Mouse (Mus musculus): ENCODE results near the gene Mybphl. TPM values are rescaled to one million over a fixed set of nuclear protein-coding genes. Genes with fewer than 3 reads are reported as not detected.

Gene Mybphl
- 0.06 TPM in 1 of 2 replicates, not detected in the other for polyA plus RNA-seq (2012; rRNA removed)

GRCm38 (mm10) chr3:108364270-108364995 lies at the start of gene Mybphl:
Gene Mybphl, plus strand, starts transcription at chr3:108364911.
- H3K27me3 ChIP-seq (replicated peaks; ENCODE audit: control insufficient read depth, insufficient read depth, low read length), result no peaks in the 10 kb centered on the region
- TF ChIP-seq CTCF (conservative IDR thresholded peaks at IDR 0.05; ENCODE audit: insufficient read depth, insufficient read length, low read depth, low read length), result no peak
- TF ChIP-seq POLR2A (IDR thresholded peaks at IDR 0.05; ENCODE audit: low read depth, low read length), result no peak
- no peaks in the 10 kb centered on the region for H3K36me3 ChIP-seq (ENCODE audit: control insufficient read depth, insufficient read depth, low read length)
- WGBS, result 57% methylated on average over 9 of the region's 9 CpGs
- no peak for DNase-seq
- H3K4me1 ChIP-seq (ENCODE audit: control insufficient read depth, insufficient read depth, low read length), result no peaks in the 10 kb centered on the region
- H3K4me3 ChIP-seq (ENCODE audit: insufficient read depth, low read depth, low read length), result no peak within 1 kb of the TSS
- no peak within 1 kb of the TSS for H3K27ac ChIP-seq (ENCODE audit: insufficient read depth, low read depth, low read length)

DNA sequence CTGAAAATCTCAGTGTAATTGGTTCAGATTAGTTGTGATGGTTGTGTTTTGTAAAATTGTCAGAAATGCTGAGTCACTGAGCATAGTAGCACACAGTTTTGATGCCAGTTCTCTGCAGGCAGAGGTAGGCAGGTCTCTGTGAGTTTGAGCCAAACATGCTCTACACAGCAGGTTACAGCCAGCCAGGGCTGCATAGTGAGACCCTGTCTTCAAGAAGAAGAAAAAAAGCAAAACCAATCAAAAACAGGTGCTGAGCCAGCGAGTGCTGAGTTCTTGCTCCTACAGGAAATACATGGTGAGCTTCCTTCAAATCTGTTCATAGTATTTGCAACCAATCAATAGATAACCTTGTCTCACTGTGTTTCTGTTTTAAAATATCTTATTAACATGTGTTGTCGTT lies 46.2 kb upstream of the Mybphl start:
- no peak for TF ChIP-seq CTCF (conservative IDR thresholded peaks at IDR 0.05; ENCODE audit: insufficient read depth, insufficient read length, low read depth, low read length)
- no peak for TF ChIP-seq POLR2A (IDR thresholded peaks at IDR 0.05; ENCODE audit: low read depth, low read length)
- H3K4me1 ChIP-seq (ENCODE audit: control insufficient read depth, insufficient read depth, low read length), result no peaks in the 10 kb centered on the region; the same call in 1 of the 2 replicates
- no peak overlapping the region for H3K4me3 ChIP-seq (ENCODE audit: insufficient read depth, low read depth, low read length)
- no peak overlapping the region for H3K27ac ChIP-seq (ENCODE audit: insufficient read depth, low read depth, low read length)
- DNase-seq, result no peak
- no peaks in the 10 kb centered on the region for H3K36me3 ChIP-seq (ENCODE audit: control insufficient read depth, insufficient read depth, low read length)
- WGBS, result 69% methylated on average over 2 of the region's 2 CpGs
- H3K27me3 ChIP-seq (replicated peaks; ENCODE audit: control insufficient read depth, insufficient read depth, low read length), result no peaks in the 10 kb centered on the region

DNA sequence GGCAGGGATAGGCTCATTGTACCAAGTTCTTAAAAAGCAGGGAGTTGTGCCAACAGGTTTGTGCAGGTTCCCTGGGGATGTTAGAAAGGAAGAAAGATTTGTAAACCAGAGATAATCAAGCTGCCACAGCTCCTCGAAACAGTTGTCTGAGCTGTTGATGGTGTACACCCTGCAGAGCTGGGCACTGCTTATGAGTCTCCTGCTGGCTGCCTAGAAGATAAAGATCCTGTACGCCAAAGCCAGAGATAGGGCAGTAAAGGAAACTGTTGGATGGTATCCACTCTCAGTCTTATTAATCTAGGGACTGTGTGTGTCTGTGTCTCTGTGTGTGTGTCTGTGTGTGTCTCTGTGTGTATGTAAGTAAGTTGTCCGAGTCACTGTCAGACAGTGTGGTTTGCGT lies 43.0 kb upstream of the Mybphl start:
- Histone ChIP-seq H3K4me3 (ENCODE audit: insufficient read depth, low read depth, low read length) (no peak overlapping the region), H3K4me1 (ENCODE audit: control insufficient read depth, insufficient read depth, low read length) (no peaks in the 10 kb centered on the region), H3K27me3 (replicated peaks; ENCODE audit: control insufficient read depth, insufficient read depth, low read length) (no peaks in the 10 kb centered on the region), H3K36me3 (ENCODE audit: control insufficient read depth, insufficient read depth, low read length) (no peaks in the 10 kb centered on the region), H3K27ac (ENCODE audit: insufficient read depth, low read depth, low read length) (no peak overlapping the region)
- DNase-seq, result no peak
- TF ChIP-seq POLR2A (IDR thresholded peaks at IDR 0.05; ENCODE audit: low read depth, low read length), result no peak
- no peak for TF ChIP-seq CTCF (conservative IDR thresholded peaks at IDR 0.05; ENCODE audit: insufficient read depth, insufficient read length, low read depth, low read length)
- WGBS, result 81% methylated on average over 4 of the region's 4 CpGs

- TF ChIP-seq CTCF (conservative IDR thresholded peaks at IDR 0.05; ENCODE audit: insufficient read depth, insufficient read length, low read depth, low read length), result no peak
- TF ChIP-seq POLR2A (IDR thresholded peaks at IDR 0.05; ENCODE audit: low read depth, low read length), result no peak
- no peak for DNase-seq
- no peak overlapping the region for H3K4me3 ChIP-seq (ENCODE audit: insufficient read depth, low read depth, low read length)
- H3K36me3 ChIP-seq (ENCODE audit: control insufficient read depth, insufficient read depth, low read length), result no peaks in the 10 kb centered on the region
- no peaks in the 10 kb centered on the region for H3K27me3 ChIP-seq (replicated peaks; ENCODE audit: control insufficient read depth, insufficient read depth, low read length)
- no peaks in the 10 kb centered on the region for H3K4me1 ChIP-seq (ENCODE audit: control insufficient read depth, insufficient read depth, low read length)
- no peak overlapping the region for H3K27ac ChIP-seq (ENCODE audit: insufficient read depth, low read depth, low read length)
- WGBS, result 88% methylated on average over 4 of the region's 4 CpGs
These were observed 42.6 kb upstream of the Mybphl start for GRCm38 (mm10) chr3:108322136-108322535.

- Histone ChIP-seq H3K27me3 (replicated peaks; ENCODE audit: control insufficient read depth, insufficient read depth, low read length) (no peaks in the 10 kb centered on the region), H3K36me3 (ENCODE audit: control insufficient read depth, insufficient read depth, low read length) (no peaks in the 10 kb centered on the region), H3K4me1 (ENCODE audit: control insufficient read depth, insufficient read depth, low read length) (no peaks in the 10 kb centered on the region), H3K27ac (ENCODE audit: insufficient read depth, low read depth, low read length) (no peak overlapping the region), H3K4me3 (ENCODE audit: insufficient read depth, low read depth, low read length) (no peak overlapping the region)
- TF ChIP-seq CTCF (conservative IDR thresholded peaks at IDR 0.05; ENCODE audit: insufficient read depth, insufficient read length, low read depth, low read length) (no peak), POLR2A (IDR thresholded peaks at IDR 0.05; ENCODE audit: low read depth, low read length) (no peak)
- DNase-seq, result no peak
- WGBS, result 94% methylated on average over 3 of the region's 3 CpGs
These were observed 41.7 kb upstream of the Mybphl start for GRCm38 (mm10) chr3:108322962-108323361.

DNA sequence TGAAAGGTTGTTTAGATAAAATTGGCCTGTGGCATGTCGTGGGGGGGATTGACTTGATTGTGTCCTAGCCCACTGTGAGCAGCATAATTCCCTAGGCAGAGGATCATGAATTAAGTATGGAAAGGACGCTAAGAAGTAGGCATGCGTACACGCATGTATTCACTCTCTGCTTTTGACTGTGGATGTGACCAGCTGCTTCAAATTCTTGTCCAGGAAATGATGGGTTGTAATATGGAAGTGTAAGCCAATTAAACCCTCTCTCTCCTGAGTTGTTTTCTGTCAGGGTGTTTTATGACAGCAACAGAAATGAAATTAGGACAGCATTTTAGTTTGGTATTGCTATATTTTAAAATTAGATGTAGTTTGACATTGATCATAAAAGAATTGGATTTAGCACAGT lies 39.9 kb upstream of the Mybphl start:
- H3K27ac ChIP-seq (ENCODE audit: insufficient read depth, low read depth, low read length), result no peak overlapping the region
- TF ChIP-seq CTCF (conservative IDR thresholded peaks at IDR 0.05; ENCODE audit: insufficient read depth, insufficient read length, low read depth, low read length), result no peak
- TF ChIP-seq POLR2A (IDR thresholded peaks at IDR 0.05; ENCODE audit: low read depth, low read length), result no peak
- WGBS, result 82% methylated on average over 4 of the region's 4 CpGs
- no peak for DNase-seq
- H3K4me1 ChIP-seq (ENCODE audit: control insufficient read depth, insufficient read depth, low read length), result no peaks in the 10 kb centered on the region
- H3K27me3 ChIP-seq (replicated peaks; ENCODE audit: control insufficient read depth, insufficient read depth, low read length), result no peaks in the 10 kb centered on the region
- no peaks in the 10 kb centered on the region for H3K36me3 ChIP-seq (ENCODE audit: control insufficient read depth, insufficient read depth, low read length)
- H3K4me3 ChIP-seq (ENCODE audit: insufficient read depth, low read depth, low read length), result no peak overlapping the region

GRCm38 (mm10) chr3:108325521-108325920 lies 39.2 kb upstream of the Mybphl start:
- H3K27ac ChIP-seq (ENCODE audit: insufficient read depth, low read depth, low read length), result no peak overlapping the region
- no peak overlapping the region for H3K4me3 ChIP-seq (ENCODE audit: insufficient read depth, low read depth, low read length)
- H3K4me1 ChIP-seq (ENCODE audit: control insufficient read depth, insufficient read depth, low read length), result no peaks in the 10 kb centered on the region
- DNase-seq, result no peak
- no peaks in the 10 kb centered on the region for H3K27me3 ChIP-seq (replicated peaks; ENCODE audit: control insufficient read depth, insufficient read depth, low read length)
- 93% methylated on average over 9 of the region's 9 CpGs for WGBS
- no peaks in the 10 kb centered on the region for H3K36me3 ChIP-seq (ENCODE audit: control insufficient read depth, insufficient read depth, low read length)
- TF ChIP-seq CTCF (conservative IDR thresholded peaks at IDR 0.05; ENCODE audit: insufficient read depth, insufficient read length, low read depth, low read length) (no peak), POLR2A (IDR thresholded peaks at IDR 0.05; ENCODE audit: low read depth, low read length) (no peak)
